Mouse (Mus musculus) midbrain, embryonic 14.5 days (tissue): ENCODE results near the gene 4930544D05Rik. TPM values are rescaled to one million over a fixed set of nuclear protein-coding genes. Genes with fewer than 3 reads are reported as not detected.
A peak's percentile ranks its signal among the peaks of the same experiment; 100 is the strongest.

Experiments used
- ATAC-seq: fragments of 200-750 bp; cut with Nextera tagmentation; 2 replicates; pipeline ENCODE4 v1.8.0; 2017; ENCODE audit warnings: moderate number of reproducible peaks, moderate library complexity; ENCODE audit not compliant: low FRiP score, low TSS enrichment
- DNase-seq: peaks from one replicate; pipeline ENCODE4 v3.0.0-alpha.2; 2015
- H3K27ac ChIP-seq: fragments of 300-500 bp; sonication (generic); replicated peaks from 2 replicates; pipeline ENCODE4 v1.5.1; 2014; ENCODE audit warnings: mild to moderate bottlenecking, low read depth, low read length, moderate library complexity
- H3K27me3 ChIP-seq: fragments of 300-500 bp; sonication (generic); 2 replicates; pipeline ENCODE4 v1.6.1; 2014; ENCODE audit warnings: low read length, control low read depth, mixed read lengths; ENCODE audit not compliant: control insufficient read depth, insufficient read depth
- H3K36me3 ChIP-seq: fragments of 300-500 bp; sonication (generic); 2 replicates; pipeline ENCODE4 v1.6.1; 2014; ENCODE audit warnings: low read length, control low read depth; ENCODE audit not compliant: control insufficient read depth, insufficient read depth
- H3K4me1 ChIP-seq: fragments of 300-500 bp; sonication (generic); 2 replicates; pipeline ENCODE4 v1.6.1; 2014; ENCODE audit warnings: mild to moderate bottlenecking, antibody characterized with exemption, low read length, control low read depth; ENCODE audit not compliant: control insufficient read depth, insufficient read depth
- H3K4me2 ChIP-seq: fragments of 300-500 bp; sonication (generic); 2 replicates; pipeline ENCODE4 v1.6.1; 2014; ENCODE audit warnings: mild to moderate bottlenecking, low read length, moderate library complexity
- H3K4me3 ChIP-seq: fragments of 300-500 bp; sonication (generic); replicated peaks from 2 replicates; pipeline ENCODE4 v1.5.1; 2014; ENCODE audit warnings: low read depth, low read length
- H3K9ac ChIP-seq: fragments of 300-500 bp; sonication (generic); replicated peaks from 2 replicates; pipeline ENCODE4 v1.6.1; 2014; ENCODE audit warnings: mild to moderate bottlenecking, low read length, moderate library complexity
- H3K9me3 ChIP-seq: fragments of 300-500 bp; sonication (generic); 2 replicates; pipeline ENCODE4 v1.6.1; 2016; ENCODE audit warnings: low read length, control low read depth, mixed read lengths; ENCODE audit not compliant: control insufficient read depth
- WGBS: fragments of 180-500 bp; shearing (Covaris S2); extraction: QIAGEN DNeasy Blood & Tissue Kit; methylation state at CpG from one replicate; pipeline ENCODE4 v1.1.7; 2014; 5-methylcytosine and 5-hydroxymethylcytosine counted together
- polyA plus RNA-seq: library from polyadenylated mRNA; unstranded; fragments of >200 nt; fragmentation: Nextera tagmentation; extraction: Ambion mirVana; gene quantifications from 2 replicates; pipeline ENCODE4 v1.2.1, GENCODE M21; 2014

Gene 4930544D05Rik
- polyA plus RNA-seq, 1 experiment from 2014 or later: not detected

DNA sequence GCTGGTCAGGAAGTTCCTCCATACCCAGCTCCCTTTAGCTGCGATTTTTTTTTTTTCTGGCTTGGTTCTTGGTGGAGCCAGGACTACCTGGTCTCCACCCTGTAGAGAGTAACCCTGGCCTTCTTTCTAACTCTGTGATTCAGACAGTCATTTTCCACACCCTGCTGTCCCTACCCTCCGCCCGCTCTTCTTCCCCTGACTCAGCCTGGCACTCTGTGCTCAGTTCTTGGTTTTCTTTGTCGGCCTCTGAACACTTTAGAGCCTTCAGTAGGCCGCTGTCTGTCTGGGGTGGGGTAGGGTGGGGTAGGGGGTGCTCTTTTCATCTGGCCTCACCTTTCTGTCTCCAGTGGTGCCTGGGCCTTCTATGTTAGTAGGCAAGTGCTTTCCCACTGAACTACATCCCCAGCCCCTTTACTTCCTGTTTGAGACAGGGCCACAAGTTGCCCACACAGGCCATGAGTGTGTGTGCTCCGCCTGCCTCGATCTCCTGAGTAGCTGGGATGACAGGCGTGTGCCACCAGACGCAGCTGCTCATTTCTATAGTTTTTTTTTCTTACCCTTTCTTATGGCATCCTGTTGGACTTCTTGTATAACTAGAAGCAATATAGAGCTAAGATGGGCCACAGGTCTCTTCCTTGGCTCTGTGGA lies 35.8 kb upstream of the 4930544D05Rik start:
- 85% methylated on average over 9 of the region's 9 CpGs for WGBS
- H3K4me1 ChIP-seq: no peaks in the 10 kb centered on the region

GRCm38 (mm10) chr11:70580358-70580720 lies 35.3 kb upstream of the 4930544D05Rik start:
- Histone ChIP-seq H3K4me3 (no peak overlapping the region), H3K27me3 (no peaks in the 10 kb centered on the region), H3K9me3 (no peaks in the 10 kb centered on the region), H3K36me3 (no peaks in the 10 kb centered on the region), H3K9ac (peak overlapping the region; percentile 12; the same call in 1 of the 2 replicates), H3K4me1 (peaks cover 4% of the 10 kb centered on the region; the same call in 1 of the 2 replicates), H3K27ac (no peak overlapping the region), H3K4me2 (no peak overlapping the region)
- WGBS: 69% methylated on average over 5 of the region's 5 CpGs
- ATAC-seq (no peak), DNase-seq (no peak)

More for the DNA sequence above, 35.8 kb upstream of the 4930544D05Rik start:
- Histone ChIP-seq H3K4me2 (no peak overlapping the region), H3K9me3 (no peaks in the 10 kb centered on the region), H3K4me3 (no peak overlapping the region), H3K27ac (no peak overlapping the region), H3K36me3 (no peaks in the 10 kb centered on the region), H3K9ac (peak overlapping the region; percentile 12; the same call in 1 of the 2 replicates), H3K27me3 (no peaks in the 10 kb centered on the region)
- DNase-seq: no peak
- no peak for ATAC-seq

- WGBS: 85% methylated on average over 3 of the region's 3 CpGs
- Histone ChIP-seq H3K27me3 (no peaks in the 10 kb centered on the region), H3K27ac (no peak overlapping the region), H3K4me2 (no peak overlapping the region), H3K9me3 (no peaks in the 10 kb centered on the region), H3K9ac (no peak overlapping the region), H3K36me3 (no peaks in the 10 kb centered on the region), H3K4me3 (no peak overlapping the region), H3K4me1 (peaks cover 10% of the 10 kb centered on the region; the same call in 1 of the 2 replicates)
- no peak for ATAC-seq
- no peak for DNase-seq
Observed at GRCm38 (mm10) chr11:70580921-70581320, 34.7 kb upstream of the 4930544D05Rik start.

DNA sequence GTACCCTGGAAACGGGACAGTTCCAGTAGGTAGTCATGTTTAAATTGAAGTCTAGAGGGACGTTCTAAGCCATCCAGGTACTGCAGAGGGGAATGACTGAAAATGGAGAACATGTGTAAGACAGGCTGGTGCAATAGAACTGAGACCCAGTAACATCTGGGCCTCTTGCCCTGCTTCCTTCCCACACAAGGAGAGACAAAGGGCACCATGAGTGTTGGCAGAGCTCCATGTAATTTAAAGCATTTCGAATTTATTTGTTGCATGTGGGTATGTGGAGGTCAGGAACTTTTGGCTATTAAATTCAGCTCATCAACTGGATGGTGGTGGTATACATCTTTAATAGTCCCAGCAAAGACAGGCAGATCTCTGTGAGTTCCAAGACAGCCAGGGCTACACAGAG lies 33.5 kb upstream of the 4930544D05Rik start:
- no peak overlapping the region for H3K4me3 ChIP-seq
- H3K27me3 ChIP-seq: no peaks in the 10 kb centered on the region
- no peak overlapping the region for H3K4me2 ChIP-seq
- 78% methylated on average over 3 of the region's 3 CpGs for WGBS
- ATAC-seq (no peak), DNase-seq (no peak)
- no peak overlapping the region for H3K9ac ChIP-seq
- H3K36me3 ChIP-seq: no peaks in the 10 kb centered on the region
- H3K4me1 ChIP-seq: peaks cover 12% of the 10 kb centered on the region; the same call in 1 of the 2 replicates
- no peak overlapping the region for H3K27ac ChIP-seq
- no peaks in the 10 kb centered on the region for H3K9me3 ChIP-seq

GRCm38 (mm10) chr11:70583022-70583714 lies 32.5 kb upstream of the 4930544D05Rik start:
- DNase-seq: no peak
- H3K4me2 ChIP-seq: no peak overlapping the region
- H3K27me3 ChIP-seq: no peaks in the 10 kb centered on the region
- H3K27ac ChIP-seq: peak overlapping the region; percentile 41; the same call in 1 of the 2 replicates
- no peaks in the 10 kb centered on the region for H3K9me3 ChIP-seq
- no peak for ATAC-seq
- 82% methylated on average over 6 of the region's 6 CpGs for WGBS
- no peaks in the 10 kb centered on the region for H3K36me3 ChIP-seq
- H3K4me3 ChIP-seq: no peak overlapping the region
- peaks cover 12% of the 10 kb centered on the region; the same call in 1 of the 2 replicates for H3K4me1 ChIP-seq
- H3K9ac ChIP-seq: no peak overlapping the region

DNA sequence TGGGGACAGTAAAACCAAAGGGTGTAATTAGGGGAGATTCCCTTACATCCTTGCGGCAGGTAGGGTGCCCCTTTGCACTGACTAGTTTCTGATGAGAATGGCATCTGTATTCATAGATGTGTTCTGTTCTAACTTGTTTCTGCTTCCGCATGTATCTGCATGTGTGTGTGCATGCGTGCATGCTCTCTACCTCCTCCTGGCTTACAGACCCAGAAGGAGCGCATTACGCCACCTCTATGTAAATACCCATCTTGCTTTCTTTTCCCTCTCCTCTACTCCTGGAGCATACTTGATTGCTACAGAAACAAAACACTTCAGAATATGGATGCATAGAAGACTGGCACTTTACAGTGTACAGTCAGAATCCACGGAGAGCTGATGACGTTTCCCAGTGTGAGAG lies 31.9 kb upstream of the 4930544D05Rik start:
- WGBS: 94% methylated on average over 7 of the region's 7 CpGs
- H3K4me3 ChIP-seq: no peak overlapping the region
- H3K9me3 ChIP-seq: no peaks in the 10 kb centered on the region
- peaks cover 12% of the 10 kb centered on the region; the same call in 1 of the 2 replicates for H3K4me1 ChIP-seq
- no peaks in the 10 kb centered on the region for H3K36me3 ChIP-seq
- no peak for DNase-seq
- no peak overlapping the region for H3K4me2 ChIP-seq
- no peak for ATAC-seq
- no peak overlapping the region for H3K9ac ChIP-seq
- no peak overlapping the region for H3K27ac ChIP-seq
- no peaks in the 10 kb centered on the region for H3K27me3 ChIP-seq

GRCm38 (mm10) chr11:70585457-70585856 lies 30.2 kb upstream of the 4930544D05Rik start:
- DNase-seq (peak; percentile 24), ATAC-seq (no peak)
- Histone ChIP-seq H3K36me3 (no peaks in the 10 kb centered on the region), H3K27me3 (no peaks in the 10 kb centered on the region), H3K4me2 (no peak overlapping the region), H3K27ac (no peak overlapping the region), H3K9ac (no peak overlapping the region), H3K4me1 (peaks cover 12% of the 10 kb centered on the region; the same call in 1 of the 2 replicates), H3K9me3 (no peaks in the 10 kb centered on the region), H3K4me3 (no peak overlapping the region)
- 59% methylated on average over 7 of the region's 7 CpGs for WGBS

DNA sequence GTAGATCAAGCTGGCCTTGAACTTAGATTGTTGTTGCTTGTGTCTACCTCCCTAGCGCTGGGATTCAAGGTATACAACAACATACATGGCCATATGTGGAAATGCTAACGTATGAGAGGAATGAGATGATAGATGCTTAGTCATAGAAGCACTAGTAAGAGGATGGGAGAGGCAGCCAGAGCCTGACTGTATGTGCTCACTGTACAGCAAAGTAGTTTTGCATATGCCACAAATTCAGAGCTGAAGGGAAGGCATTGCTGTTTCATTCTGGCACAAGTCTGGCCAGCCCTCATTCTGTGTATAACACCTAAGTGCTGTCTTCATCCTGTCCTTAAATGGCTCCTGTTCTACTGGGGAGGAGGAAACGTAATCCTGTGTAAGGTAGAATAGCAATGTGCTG lies 29.4 kb upstream of the 4930544D05Rik start:
- Histone ChIP-seq H3K4me2 (no peak overlapping the region), H3K9me3 (no peaks in the 10 kb centered on the region), H3K27ac (no peak overlapping the region), H3K27me3 (no peaks in the 10 kb centered on the region), H3K9ac (no peak overlapping the region), H3K4me3 (no peak overlapping the region), H3K4me1 (peaks cover 12% of the 10 kb centered on the region; the same call in 1 of the 2 replicates), H3K36me3 (no peaks in the 10 kb centered on the region)
- ATAC-seq: no peak
- WGBS: 94% methylated on average over 3 of the region's 3 CpGs
- no peak for DNase-seq

DNA sequence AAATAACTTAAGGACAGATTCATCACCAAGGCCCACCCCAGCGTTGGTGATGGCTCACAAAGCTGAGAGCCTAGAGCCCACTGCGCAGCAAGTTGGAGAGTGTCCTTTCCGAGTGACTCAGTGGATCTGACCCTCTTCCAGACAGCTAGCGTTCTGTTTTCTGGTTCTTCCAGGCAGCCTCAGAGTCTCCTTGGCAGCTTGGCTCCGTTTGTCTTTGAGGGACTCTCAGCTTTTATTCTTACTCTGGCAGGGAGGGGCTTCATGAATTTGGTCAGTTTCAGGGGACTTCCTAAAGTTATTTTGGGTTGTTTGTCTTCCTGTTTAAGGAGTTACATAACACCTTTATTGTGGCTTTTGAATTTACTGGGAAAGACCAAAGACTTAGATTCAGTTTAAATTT lies 28.7 kb upstream of the 4930544D05Rik start:
- 81% methylated on average over 5 of the region's 5 CpGs for WGBS
- H3K9ac ChIP-seq: no peak overlapping the region
- H3K9me3 ChIP-seq: no peaks in the 10 kb centered on the region
- no peak for ATAC-seq
- H3K27me3 ChIP-seq: no peaks in the 10 kb centered on the region
- no peak overlapping the region for H3K4me3 ChIP-seq
- DNase-seq: no peak
- H3K27ac ChIP-seq: no peak overlapping the region
- peaks cover 12% of the 10 kb centered on the region; the same call in 1 of the 2 replicates for H3K4me1 ChIP-seq
- H3K36me3 ChIP-seq: no peaks in the 10 kb centered on the region
- no peak overlapping the region for H3K4me2 ChIP-seq
